Mouse (Mus musculus) cortical plate, adult 2 months (tissue): Measurements from ENCODE around the gene Bend6.

Experiments used
- CTCF ChIP-seq: fragments of 200-500 bp; IDR thresholded peaks from 2 replicates; pipeline ENCODE4 v1.5.1; 2011; ENCODE audit warnings: mild to moderate bottlenecking, control low read depth, low read length; ENCODE audit not compliant: insufficient read depth; ENCODE audit errors: extremely low read depth
- POLR2A ChIP-seq: fragments of 200-500 bp; IDR thresholded peaks from 2 replicates; pipeline ENCODE4 v1.6.1; 2011; ENCODE audit warnings: mild to moderate bottlenecking, low read length, control low read depth; ENCODE audit not compliant: insufficient read depth; ENCODE audit errors: extremely low read depth

- TF ChIP-seq CTCF (no peak), POLR2A (no peak)
Measured at GRCm38 (mm10) chr1:33922975-33923374, 15.4 kb upstream of the Bend6 start.
